Mouse (Mus musculus): ENCODE results near the gene Bysl.
"Not testable (repeated sequence)": the region's sequence is repeated elsewhere in the genome, so short reads cannot be mapped to it uniquely, and the experiment has no call there.

The Bysl gene

GRCm38 (mm10) chr17:47618556-47619311, 7.4 kb upstream of the Bysl start:
- DNase-seq (ENCODE audit: low read depth): no peak

GRCm38 (mm10) chr17:47617605-47618307, 6.5 kb upstream of the Bysl start:
- peak; percentile 34 for DNase-seq (ENCODE audit: low read depth)

GRCm38 (mm10) chr17:47616652-47617051, 5.4 kb upstream of the Bysl start:
- DNase-seq (ENCODE audit: low read depth): no peak

- DNase-seq (ENCODE audit: low read depth): no peak
Observed at GRCm38 (mm10) chr17:47616119-47616518, 4.8 kb upstream of the Bysl start.

- DNase-seq (ENCODE audit: low read depth): peak; percentile 38
Observed at GRCm38 (mm10) chr17:47614018-47614417, 2.7 kb upstream of the Bysl start.

- no peak for DNase-seq (ENCODE audit: low read depth)
Observed at GRCm38 (mm10) chr17:47611661-47611982, 330 bp upstream of the Bysl start.

- no peak for DNase-seq (ENCODE audit: low read depth)
Observed at GRCm38 (mm10) chr17:47609182-47609581, 2.1 kb downstream of the Bysl start.

- no peak for DNase-seq (ENCODE audit: low read depth)
Observed at GRCm38 (mm10) chr17:47606220-47606619, 5.1 kb downstream of the Bysl start.

GRCm38 (mm10) chr17:47602289-47602688, 9.0 kb downstream of the Bysl start:
- DNase-seq (ENCODE audit: low read depth): no peak

GRCm38 (mm10) chr17:47601389-47601755, 9.9 kb downstream of the Bysl start:
- DNase-seq (ENCODE audit: low read depth): no peak

- DNase-seq (ENCODE audit: low read depth): no peak
Observed at GRCm38 (mm10) chr17:47600601-47601388, 10.5 kb downstream of the Bysl start.

- no peak for DNase-seq (ENCODE audit: low read depth)
Observed at GRCm38 (mm10) chr17:47599511-47600297, 11.6 kb downstream of the Bysl start.

- not testable (repeated sequence) for DNase-seq (ENCODE audit: low read depth)
Observed at GRCm38 (mm10) chr17:47598580-47599304, 12.6 kb downstream of the Bysl start.

GRCm38 (mm10) chr17:47597838-47598579, 13.3 kb downstream of the Bysl start:
- peak; percentile 60 for DNase-seq (ENCODE audit: low read depth)

GRCm38 (mm10) chr17:47597261-47597660, 14.0 kb downstream of the Bysl start:
- DNase-seq (ENCODE audit: low read depth): no peak

GRCm38 (mm10) chr17:47596839-47597164, 14.5 kb downstream of the Bysl start:
- DNase-seq (ENCODE audit: low read depth): no peak

- no peak for DNase-seq (ENCODE audit: low read depth)
Observed at GRCm38 (mm10) chr17:47596162-47596838, 15.0 kb downstream of the Bysl start.

- DNase-seq (ENCODE audit: low read depth): peak; percentile 80
Observed at GRCm38 (mm10) chr17:47595248-47596161, 15.8 kb downstream of the Bysl start.

GRCm38 (mm10) chr17:47594969-47595247, 16.4 kb downstream of the Bysl start:
- no peak for DNase-seq (ENCODE audit: low read depth)
